Mouse (Mus musculus) fat pad, adult 2 months (tissue): ENCODE measurements around the gene Itga2b.

Experiments used
- DNase-seq: peaks from one replicate; pipeline ENCODE4 v3.0.0-alpha.2; 2011; ENCODE audit warnings: low read depth, low spot score; ENCODE audit errors: extremely low read depth

Gene Itga2b

GRCm38 (mm10) chr11:102460541-102460940 lies 9.4 kb downstream of the Itga2b start:
- DNase-seq, result no peak

- no peak for DNase-seq
These were observed 14.1 kb downstream of the Itga2b start for GRCm38 (mm10) chr11:102455740-102456396.

GRCm38 (mm10) chr11:102453131-102453530 lies 16.8 kb downstream of the Itga2b start:
- DNase-seq, result no peak

- DNase-seq, result no peak
These were observed 20.6 kb downstream of the Itga2b start for GRCm38 (mm10) chr11:102449043-102450008.

GRCm38 (mm10) chr11:102448327-102448726 lies 21.6 kb downstream of the Itga2b start:
- no peak for DNase-seq

GRCm38 (mm10) chr11:102447497-102447896 lies 22.4 kb downstream of the Itga2b start, which contains the start of gene Fam171a2:
Fam171a2 (minus strand) TSS chr11:102447682.
- DNase-seq, result no peak

- no peak for DNase-seq
These were observed 23.1 kb downstream of the Itga2b start for GRCm38 (mm10) chr11:102446581-102447461.

GRCm38 (mm10) chr11:102445891-102446361 lies 24.0 kb downstream of the Itga2b start:
- no peak for DNase-seq

- DNase-seq, result no peak
These were observed 24.5 kb downstream of the Itga2b start for GRCm38 (mm10) chr11:102445264-102445890.

GRCm38 (mm10) chr11:102444781-102445180 lies 25.1 kb downstream of the Itga2b start:
- no peak for DNase-seq

GRCm38 (mm10) chr11:102444321-102444720 lies 25.6 kb downstream of the Itga2b start:
- DNase-seq, result no peak

- DNase-seq, result no peak
These were observed 26.2 kb downstream of the Itga2b start for GRCm38 (mm10) chr11:102443740-102444139.

- no peak for DNase-seq
These were observed 27.8 kb downstream of the Itga2b start for GRCm38 (mm10) chr11:102442089-102442488.

GRCm38 (mm10) chr11:102441434-102441833 lies 28.5 kb downstream of the Itga2b start:
- no peak for DNase-seq

GRCm38 (mm10) chr11:102440255-102440654 lies 29.7 kb downstream of the Itga2b start:
- no peak for DNase-seq

GRCm38 (mm10) chr11:102439093-102440082 lies 30.5 kb downstream of the Itga2b start:
- no peak for DNase-seq

- DNase-seq, result no peak
These were observed 31.5 kb downstream of the Itga2b start for GRCm38 (mm10) chr11:102438212-102439092.
